Mouse (Mus musculus) liver, embryonic 15.5 days (tissue): ENCODE measurements around the gene Olfr1254. TPM values are rescaled to one million over a fixed set of nuclear protein-coding genes. Genes with fewer than 3 reads are reported as not detected.

Source experiments
- ATAC-seq: fragments of 200-750 bp; cut with Nextera tagmentation; 2 replicates; pipeline ENCODE4 v1.8.0; 2017; ENCODE audit warnings: moderate number of reproducible peaks, mild to moderate bottlenecking, moderate library complexity; ENCODE audit not compliant: insufficient read depth
- H3K27ac ChIP-seq: fragments of 300-500 bp; sonication (generic); replicated peaks from 2 replicates; pipeline ENCODE4 v1.5.1; 2015; ENCODE audit warnings: mild to moderate bottlenecking, inconsistent platforms
- H3K27me3 ChIP-seq: fragments of 300-500 bp; sonication (generic); 2 replicates; pipeline ENCODE4 v1.6.1; 2015; ENCODE audit warnings: mild to moderate bottlenecking, inconsistent platforms
- H3K36me3 ChIP-seq: fragments of 300-500 bp; sonication (generic); replicated peaks from 2 replicates; pipeline ENCODE4 v1.6.1; 2015; ENCODE audit warnings: moderate library complexity, mild to moderate bottlenecking, inconsistent platforms
- H3K4me1 ChIP-seq: fragments of 300-500 bp; sonication (generic); replicated peaks from 2 replicates; pipeline ENCODE4 v1.6.1; 2015; ENCODE audit warnings: inconsistent platforms
- H3K4me2 ChIP-seq: fragments of 300-500 bp; sonication (generic); 2 replicates; pipeline ENCODE4 v1.6.1; 2015; ENCODE audit warnings: moderate library complexity, mild to moderate bottlenecking, inconsistent platforms
- H3K4me3 ChIP-seq: fragments of 300-500 bp; sonication (generic); replicated peaks from 2 replicates; pipeline ENCODE4 v1.5.1; 2015; ENCODE audit warnings: mild to moderate bottlenecking, inconsistent platforms
- H3K9ac ChIP-seq: fragments of 300-500 bp; sonication (generic); 2 replicates; pipeline ENCODE4 v1.6.1; 2015; ENCODE audit warnings: moderate library complexity, mild to moderate bottlenecking, inconsistent platforms
- H3K9me3 ChIP-seq: fragments of 300-500 bp; sonication (generic); replicated peaks from 2 replicates; pipeline ENCODE4 v1.6.1; 2016; ENCODE audit warnings: inconsistent platforms
- WGBS: fragments of 180-500 bp; shearing (Covaris S2); methylation state at CpG from one replicate; pipeline ENCODE4 v1.1.7; 2015; ENCODE audit warnings: mixed read lengths; ENCODE audit not compliant: insufficient replicate concordance; 5-methylcytosine and 5-hydroxymethylcytosine counted together
- polyA plus RNA-seq: library from polyadenylated mRNA; unstranded; fragments of >200 nt; fragmentation: Nextera tagmentation; extraction: Ambion mirVana; gene quantifications from 2 replicates; pipeline ENCODE4 v1.2.1, GENCODE M21; 2015

Olfr1254 gene
- polyA plus RNA-seq, result not detected in 2 replicates

- no peak for ATAC-seq
Observed at GRCm38 (mm10) chr2:89793519-89793918, at the start of gene Olfr1254. Gene Olfr1254 (minus strand): TSS chr2:89793619.

GRCm38 (mm10) chr2:89841455-89841854 is 48.0 kb upstream of the Olfr1254 start, which contains the start of gene Olfr1256:
Gene Olfr1256 (minus strand): TSS chr2:89841555.
- H3K9ac ChIP-seq, result no peak within 1 kb of the TSS
- ATAC-seq, result no peak
- no peak within 1 kb of the TSS for H3K4me3 ChIP-seq
- H3K27ac ChIP-seq, result no peak within 1 kb of the TSS
- 33% methylated on average over 2 of the region's 2 CpGs for WGBS
- no peaks in the 10 kb centered on the region for H3K9me3 ChIP-seq
- H3K4me2 ChIP-seq, result no peak within 1 kb of the TSS
- no peaks in the 10 kb centered on the region for H3K27me3 ChIP-seq
- no peaks in the 10 kb centered on the region for H3K36me3 ChIP-seq
- H3K4me1 ChIP-seq, result no peaks in the 10 kb centered on the region

More at GRCm38 (mm10) chr2:89793519-89793918, at the start of gene Olfr1254:
- Histone ChIP-seq H3K9ac (no peak within 1 kb of the TSS), H3K9me3 (no peaks in the 10 kb centered on the region), H3K4me2 (no peak within 1 kb of the TSS), H3K36me3 (no peaks in the 10 kb centered on the region), H3K4me3 (no peak within 1 kb of the TSS), H3K27ac (no peak within 1 kb of the TSS), H3K4me1 (no peaks in the 10 kb centered on the region), H3K27me3 (no peaks in the 10 kb centered on the region)

GRCm38 (mm10) chr2:89820216-89820615 is 26.8 kb upstream of the Olfr1254 start:
- no peak for ATAC-seq
- no peak overlapping the region for H3K4me3 ChIP-seq
- no peak overlapping the region for H3K9ac ChIP-seq
- H3K4me1 ChIP-seq, result no peaks in the 10 kb centered on the region
- H3K4me2 ChIP-seq, result no peak overlapping the region
- H3K27ac ChIP-seq, result no peak overlapping the region
- no peaks in the 10 kb centered on the region for H3K9me3 ChIP-seq
- 49% methylated on average over 1 of the region's 1 CpGs for WGBS
- no peaks in the 10 kb centered on the region for H3K36me3 ChIP-seq
- no peaks in the 10 kb centered on the region for H3K27me3 ChIP-seq

- 58% methylated on average over 3 of the region's 3 CpGs for WGBS
- H3K4me1 ChIP-seq, result no peaks in the 10 kb centered on the region
- no peaks in the 10 kb centered on the region for H3K36me3 ChIP-seq
- no peak within 1 kb of the TSS for H3K9ac ChIP-seq
- H3K27me3 ChIP-seq, result no peaks in the 10 kb centered on the region
- H3K4me2 ChIP-seq, result no peak within 1 kb of the TSS
- H3K4me3 ChIP-seq, result no peak within 1 kb of the TSS
- no peak for ATAC-seq
- H3K9me3 ChIP-seq, result no peaks in the 10 kb centered on the region
- no peak within 1 kb of the TSS for H3K27ac ChIP-seq
Observed at GRCm38 (mm10) chr2:89811751-89812150, 18.3 kb upstream of the Olfr1254 start, which contains the start of gene Olfr1255. Gene Olfr1255 (plus strand): TSS chr2:89812051.

GRCm38 (mm10) chr2:89810751-89811150 is 17.3 kb upstream of the Olfr1254 start:
- 63% methylated on average over 2 of the region's 2 CpGs for WGBS
- Histone ChIP-seq H3K4me3 (no peak overlapping the region), H3K27me3 (no peaks in the 10 kb centered on the region), H3K9me3 (no peaks in the 10 kb centered on the region), H3K9ac (no peak overlapping the region), H3K4me2 (no peak overlapping the region), H3K27ac (no peak overlapping the region), H3K4me1 (no peaks in the 10 kb centered on the region), H3K36me3 (no peaks in the 10 kb centered on the region)
- no peak for ATAC-seq

- no peaks in the 10 kb centered on the region for H3K9me3 ChIP-seq
- H3K27ac ChIP-seq, result no peak overlapping the region
- H3K4me2 ChIP-seq, result no peak overlapping the region
- ATAC-seq, result no peak
- no peak overlapping the region for H3K9ac ChIP-seq
- H3K27me3 ChIP-seq, result no peaks in the 10 kb centered on the region
- no peaks in the 10 kb centered on the region for H3K4me1 ChIP-seq
- H3K4me3 ChIP-seq, result no peak overlapping the region
- 84% methylated on average over 3 of the region's 3 CpGs for WGBS
- no peaks in the 10 kb centered on the region for H3K36me3 ChIP-seq
Observed at GRCm38 (mm10) chr2:89799583-89799982, 6.2 kb upstream of the Olfr1254 start.

GRCm38 (mm10) chr2:89756990-89757389 is 36.4 kb downstream of the Olfr1254 start, which contains the start of gene Olfr1253:
Gene Olfr1253 (minus strand): TSS chr2:89757090.
- Histone ChIP-seq H3K27ac (no peak within 1 kb of the TSS), H3K36me3 (no peaks in the 10 kb centered on the region), H3K27me3 (no peaks in the 10 kb centered on the region), H3K9ac (no peak within 1 kb of the TSS), H3K9me3 (no peaks in the 10 kb centered on the region), H3K4me3 (no peak within 1 kb of the TSS), H3K4me2 (no peak within 1 kb of the TSS), H3K4me1 (no peaks in the 10 kb centered on the region)
- no peak for ATAC-seq
- 56% methylated on average over 1 of the region's 1 CpGs for WGBS

Other genes with a start within 250 kb of the Olfr1254 start
- not detected in 2 replicates for gene Olfr1245, start 215.2 kb downstream of the Olfr1254 start, polyA plus RNA-seq
- gene Olfr1246, start 200.5 kb downstream of the Olfr1254 start, polyA plus RNA-seq, result not detected in 2 replicates
- not detected in 2 replicates for gene Olfr1247, start 179.5 kb downstream of the Olfr1254 start, polyA plus RNA-seq
- gene Olfr1248, start 175.4 kb downstream of the Olfr1254 start, polyA plus RNA-seq, result not detected in 2 replicates
- not detected in 2 replicates for gene Olfr1249, start 158.6 kb downstream of the Olfr1254 start, polyA plus RNA-seq
- not detected in 2 replicates for gene Olfr1250, start 132.2 kb downstream of the Olfr1254 start, polyA plus RNA-seq
- not detected in 2 replicates for gene Olfr1251, start 121.7 kb downstream of the Olfr1254 start, polyA plus RNA-seq
- not detected in 2 replicates for gene Olfr1252, start 68.6 kb downstream of the Olfr1254 start, polyA plus RNA-seq
- gene Olfr1253, start 36.5 kb downstream of the Olfr1254 start, polyA plus RNA-seq, result not detected in 2 replicates
- gene Olfr1255, start 18.4 kb upstream of the Olfr1254 start, polyA plus RNA-seq, result not detected in 2 replicates
- gene Olfr1256, start 47.9 kb upstream of the Olfr1254 start, polyA plus RNA-seq, result not detected in 2 replicates
- gene Olfr48, start 54.6 kb upstream of the Olfr1254 start, polyA plus RNA-seq, result not detected in 2 replicates
- not detected in 2 replicates for gene Olfr1257, start 84.8 kb upstream of the Olfr1254 start, polyA plus RNA-seq
- not detected in 2 replicates for gene Olfr1258, start 133.7 kb upstream of the Olfr1254 start, polyA plus RNA-seq
- gene Olfr1259, start 155.0 kb upstream of the Olfr1254 start, polyA plus RNA-seq, result not detected in 2 replicates
- gene Olfr1260, start 180.7 kb upstream of the Olfr1254 start, polyA plus RNA-seq, result not detected in 2 replicates
- gene Olfr1261, start 197.6 kb upstream of the Olfr1254 start, polyA plus RNA-seq, result not detected in 2 replicates
- not detected in 2 replicates for gene Olfr1262, start 206.5 kb upstream of the Olfr1254 start, polyA plus RNA-seq
- gene Olfr1263, start 218.5 kb upstream of the Olfr1254 start, polyA plus RNA-seq, result not detected in 2 replicates
- not detected in 2 replicates for gene Olfr1264, start 232.0 kb upstream of the Olfr1254 start, polyA plus RNA-seq
- not detected in 2 replicates for gene Olfr1265, start 241.7 kb upstream of the Olfr1254 start, polyA plus RNA-seq